Mouse (Mus musculus) gastrocnemius, adult 18-20 months (tissue): ENCODE results near the gene Cdh1. TPM values are rescaled to one million over a fixed set of nuclear protein-coding genes. Genes with fewer than 3 reads are reported as not detected.
A peak's percentile ranks its signal among the peaks of the same experiment; 100 is the strongest.

ENCODE experiments used
- DNase-seq: peaks from one replicate; pipeline ENCODE4 v3.0.0; 2021; ENCODE audit warnings: low spot score
- total RNA-seq, 2 experiments: library from RNA; stranded (reverse); gene quantifications; 2 replicates each; pipeline ENCODE4 v1.2.3; 2021

Cdh1 gene
- total RNA-seq, 2 experiments from 2014 or later = 0.25 to 0.57 TPM

DNA sequence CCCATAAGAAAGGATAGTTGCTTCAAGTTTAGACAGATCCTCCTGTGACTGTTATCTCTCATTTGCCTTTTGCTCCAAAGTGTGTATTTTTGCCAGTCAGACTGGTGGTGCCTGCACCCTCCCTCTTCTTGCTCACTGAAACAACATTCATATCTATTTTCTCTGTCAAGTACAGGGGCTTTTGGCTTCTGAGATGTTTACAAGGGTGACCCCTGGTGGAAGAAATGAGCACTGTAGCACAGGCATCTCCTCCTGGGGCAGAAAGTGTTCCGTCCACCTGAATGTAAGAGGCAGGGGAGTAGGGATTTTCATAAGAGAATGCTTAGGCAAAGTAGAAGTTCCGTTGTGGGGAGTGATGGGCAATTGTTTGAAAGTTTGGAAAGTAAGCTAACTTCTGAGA is 44.2 kb downstream of the Cdh1 start:
- DNase-seq = peak; percentile 78

- DNase-seq = no peak
These were observed 45.3 kb downstream of the Cdh1 start for GRCm38 (mm10) chr8:106648421-106648820.

DNA sequence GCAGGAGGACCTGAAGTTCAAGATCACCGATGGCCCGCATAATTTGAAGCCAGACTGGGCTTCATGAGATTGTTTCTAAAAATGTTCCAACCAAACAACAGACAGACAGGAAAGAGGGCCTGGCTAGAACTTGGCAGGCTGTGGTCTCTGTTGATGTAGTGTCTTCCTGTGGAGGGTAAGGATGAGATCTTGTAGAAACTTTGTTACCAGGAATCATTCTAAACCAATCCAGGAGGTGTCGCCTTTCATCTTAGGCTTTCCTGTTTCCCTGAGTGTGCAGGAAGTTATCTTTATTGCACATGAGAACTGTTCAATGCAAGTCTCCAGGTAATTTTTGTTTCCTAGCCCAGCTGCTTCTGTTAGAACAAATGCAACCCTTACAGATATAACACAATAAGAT is 48.8 kb downstream of the Cdh1 start:
- DNase-seq = no peak

- no peak for DNase-seq
These were observed 52.9 kb downstream of the Cdh1 start for GRCm38 (mm10) chr8:106656046-106656445.

- no peak for DNase-seq
These were observed 69.6 kb downstream of the Cdh1 start for GRCm38 (mm10) chr8:106672786-106673185.

- DNase-seq = no peak
These were observed 71.2 kb downstream of the Cdh1 start for GRCm38 (mm10) chr8:106674318-106674717.

DNA sequence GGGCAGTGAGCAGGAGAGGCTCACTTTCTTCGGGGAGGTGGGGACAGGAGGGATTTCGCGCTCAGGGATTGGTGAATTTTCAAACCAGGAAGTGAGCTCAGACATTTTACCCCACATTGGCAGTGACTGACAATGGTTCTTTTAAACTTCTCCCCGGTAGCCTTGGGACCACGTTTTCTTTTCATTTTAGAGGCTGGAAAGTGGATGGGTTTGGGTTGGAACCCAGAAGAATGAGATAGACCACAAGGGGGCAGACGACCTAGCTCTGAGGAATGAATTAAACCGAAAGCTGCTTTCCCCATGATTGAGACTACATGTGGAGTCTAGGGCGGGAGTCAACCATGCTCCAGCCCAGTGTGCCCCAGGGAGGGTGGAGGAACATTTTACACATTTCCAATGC is 71.7 kb downstream of the Cdh1 start:
- DNase-seq = no peak

GRCm38 (mm10) chr8:106682971-106683668 is 80.0 kb downstream of the Cdh1 start, which contains the start of gene Tango6:
Gene Tango6 (plus strand): TSS chr8:106683068.
- DNase-seq = peak; percentile 92

DNA sequence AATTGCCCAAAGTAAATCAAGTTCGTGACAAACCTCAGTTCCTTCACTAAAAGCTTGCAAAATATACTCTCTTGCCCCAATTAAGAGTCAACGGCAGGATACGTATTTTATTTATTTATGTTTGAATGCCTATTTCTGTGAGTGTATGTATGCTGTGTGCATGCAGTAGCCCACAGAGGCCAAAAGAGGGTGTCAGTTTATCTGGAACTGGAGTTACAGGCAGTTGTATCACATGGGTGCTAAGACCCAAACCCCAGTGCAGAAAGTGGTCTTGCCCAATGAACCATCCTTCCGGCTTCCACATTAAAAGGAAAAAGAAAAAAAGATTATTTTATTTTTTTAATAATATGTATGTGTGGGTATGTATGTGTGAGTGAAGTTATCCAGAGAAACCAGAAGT is 81.2 kb downstream of the Cdh1 start:
- no peak for DNase-seq

GRCm38 (mm10) chr8:106687479-106687878 is 84.3 kb downstream of the Cdh1 start:
- DNase-seq = peak; percentile 23

DNA sequence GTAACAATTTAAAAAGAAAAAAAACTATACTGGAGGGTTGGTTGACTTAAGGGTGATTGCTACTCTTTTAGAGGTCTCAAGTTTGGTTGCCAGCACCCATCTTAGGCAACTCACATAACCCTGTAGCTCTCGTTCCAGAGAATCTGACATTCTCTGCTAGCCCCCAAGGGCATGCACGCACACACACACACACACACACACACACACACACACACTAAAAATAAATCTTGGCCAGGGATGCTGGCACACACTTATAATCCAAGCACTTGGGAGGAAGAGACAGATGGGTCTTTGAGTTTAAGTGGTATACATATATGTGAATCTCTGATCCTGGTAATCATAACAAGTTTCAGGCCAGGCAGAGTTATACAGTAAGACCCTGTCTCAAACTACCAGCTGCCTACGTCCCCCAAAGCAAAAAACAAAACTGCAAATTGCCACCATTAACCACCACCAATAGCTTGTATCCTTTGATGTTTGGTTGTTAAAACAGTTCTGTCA is 94.6 kb downstream of the Cdh1 start:
- peak; percentile 25 for DNase-seq

- DNase-seq = peak; percentile 70
These were observed 96.4 kb downstream of the Cdh1 start for GRCm38 (mm10) chr8:106699588-106699987.

- DNase-seq = no peak
These were observed 97.0 kb downstream of the Cdh1 start for GRCm38 (mm10) chr8:106700131-106700530.

- DNase-seq = no peak
These were observed 98.2 kb downstream of the Cdh1 start for GRCm38 (mm10) chr8:106701360-106701759.

GRCm38 (mm10) chr8:106704199-106704900 is 101.2 kb downstream of the Cdh1 start:
- DNase-seq = no peak

DNA sequence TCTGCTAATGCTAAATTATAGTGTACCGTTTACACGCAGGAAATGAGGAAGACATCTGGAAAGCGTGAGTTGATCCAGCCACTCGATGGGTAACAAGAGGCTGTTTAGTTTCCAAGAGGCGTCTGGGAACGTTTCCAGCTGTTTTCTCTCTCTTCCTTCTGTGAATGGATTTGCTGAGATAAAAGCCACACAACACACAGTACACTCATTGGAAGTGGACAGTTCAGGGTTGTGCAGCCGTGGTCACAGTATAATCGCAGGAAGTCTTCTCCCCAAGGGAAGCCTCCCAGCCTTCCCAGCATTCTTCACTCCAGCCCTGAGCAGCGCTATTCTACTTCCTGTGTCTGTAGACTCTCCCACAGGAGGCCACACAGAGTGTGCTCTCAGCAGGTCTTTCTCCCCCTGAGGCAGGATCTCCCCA is 101.8 kb downstream of the Cdh1 start:
- DNase-seq = peak; percentile 38

GRCm38 (mm10) chr8:106706194-106706593 is 103.0 kb downstream of the Cdh1 start:
- DNase-seq = no peak

- DNase-seq = no peak
These were observed 106.9 kb downstream of the Cdh1 start for GRCm38 (mm10) chr8:106710002-106710401.

- DNase-seq = no peak
These were observed 109.3 kb downstream of the Cdh1 start for GRCm38 (mm10) chr8:106712487-106712886.

- no peak for DNase-seq
These were observed 111.1 kb downstream of the Cdh1 start for GRCm38 (mm10) chr8:106714297-106714696.

- DNase-seq = peak; percentile 89
These were observed 114.9 kb downstream of the Cdh1 start for GRCm38 (mm10) chr8:106718091-106718500.
